Mouse (Mus musculus): Measurements from ENCODE around the gene Polh.

GRCm38 (mm10) chr17:46251174-46251573, 48.7 kb upstream of the Polh start:
- TF ChIP-seq POLR2A (IDR thresholded peaks at IDR 0.05; ENCODE audit: borderline replicate concordance, extremely low read depth, low read depth, low read length) = no peak
- no peak for TF ChIP-seq CTCF (IDR thresholded peaks at IDR 0.05; ENCODE audit: insufficient read depth, low read length)

All from lung, adult 2 months (tissue).